Mouse (Mus musculus): Measurements from ENCODE around the gene Olfr385. TPM values are rescaled to one million over a fixed set of nuclear protein-coding genes. Genes with fewer than 3 reads are reported as not detected.
"Not testable (repeated sequence)": the region's sequence is repeated elsewhere in the genome, so short reads cannot be mapped to it uniquely, and the experiment has no call there.

The Olfr385 gene
- not detected for total RNA-seq (2021)
- long read RNA-seq, experiment 1: 0 reads
- long read RNA-seq, experiment 2: 0 reads

- DNase-seq: no peak
Observed at GRCm38 (mm10) chr11:73592908-73593307, at the start of gene Olfr385. Gene Olfr385, minus strand, starts transcription at chr11:73593008.

GRCm38 (mm10) chr11:73598294-73598693, 5.5 kb upstream of the Olfr385 start, which contains the start of gene Olfr384:
Gene Olfr384, plus strand, starts transcription at chr11:73598594.
- DNase-seq: no peak

- not testable (repeated sequence) for DNase-seq
Observed at GRCm38 (mm10) chr11:73583188-73583587, 9.6 kb downstream of the Olfr385 start.

GRCm38 (mm10) chr11:73579871-73580270, 12.9 kb downstream of the Olfr385 start:
- peak; percentile 36 for DNase-seq

Other genes with a start within 250 kb of the Olfr385 start
- under 1 TPM in 1 of 2 experiments, not detected in 1; 0.45 TPM for gene Olfr20, start 242.2 kb downstream of the Olfr385 start, total RNA-seq (2021)
- gene Olfr376, start 221.8 kb downstream of the Olfr385 start, total RNA-seq (2021): not detected
- gene Olfr1, start 193.4 kb downstream of the Olfr385 start, total RNA-seq (2021): not detected
- not detected for gene Olfr378, start 164.5 kb downstream of the Olfr385 start, total RNA-seq (2021)
- not detected for gene Olfr380, start 135.5 kb downstream of the Olfr385 start, total RNA-seq (2021)
- gene Olfr381, start 101.4 kb downstream of the Olfr385 start, total RNA-seq (2021): not detected
- gene Olfr382, start 75.8 kb downstream of the Olfr385 start, total RNA-seq (2021): not detected
- not detected for gene Olfr384, start 5.6 kb upstream of the Olfr385 start, total RNA-seq (2021)
- gene Zfp735, start 95.8 kb upstream of the Olfr385 start, total RNA-seq (2021): not detected
- not detected for gene Olfr389, start 187.7 kb upstream of the Olfr385 start, total RNA-seq (2021)
- gene Olfr390, start 190.0 kb upstream of the Olfr385 start, total RNA-seq (2021): not detected
- gene Olfr391-ps, start 210.0 kb upstream of the Olfr385 start, total RNA-seq (2021): not detected
- not detected for gene Olfr392, start 224.0 kb upstream of the Olfr385 start, total RNA-seq (2021)

Data from adrenal gland, postnatal 10 days (tissue).